Mouse (Mus musculus) spleen, adult 2 months (tissue): ENCODE results near the gene Homer2.

Experiments
- CTCF ChIP-seq: fragments of 200-500 bp; IDR thresholded peaks from 2 replicates; pipeline ENCODE4 v1.5.1; 2011; ENCODE audit warnings: mild to moderate bottlenecking, inconsistent platforms; ENCODE audit not compliant: insufficient read depth, insufficient read length, insufficient replicate concordance; ENCODE audit errors: extremely low read depth
- POLR2A ChIP-seq: fragments of 200-500 bp; IDR thresholded peaks from 2 replicates; pipeline ENCODE4 v1.6.1; 2011; ENCODE audit warnings: low read depth, low read length, inconsistent platforms

- no peak for TF ChIP-seq POLR2A
- no peak for TF ChIP-seq CTCF
Measured at GRCm38 (mm10) chr7:81656635-81657034, 50.7 kb downstream of the Homer2 start.
